Mouse (Mus musculus): ENCODE data around the gene Rdh16f1. TPM values are rescaled to one million over a fixed set of nuclear protein-coding genes. Genes with fewer than 3 reads are reported as not detected.

Gene Rdh16f1
- polyA plus RNA-seq, 1 experiment from 2014 or later, result 0.25 TPM

DNA sequence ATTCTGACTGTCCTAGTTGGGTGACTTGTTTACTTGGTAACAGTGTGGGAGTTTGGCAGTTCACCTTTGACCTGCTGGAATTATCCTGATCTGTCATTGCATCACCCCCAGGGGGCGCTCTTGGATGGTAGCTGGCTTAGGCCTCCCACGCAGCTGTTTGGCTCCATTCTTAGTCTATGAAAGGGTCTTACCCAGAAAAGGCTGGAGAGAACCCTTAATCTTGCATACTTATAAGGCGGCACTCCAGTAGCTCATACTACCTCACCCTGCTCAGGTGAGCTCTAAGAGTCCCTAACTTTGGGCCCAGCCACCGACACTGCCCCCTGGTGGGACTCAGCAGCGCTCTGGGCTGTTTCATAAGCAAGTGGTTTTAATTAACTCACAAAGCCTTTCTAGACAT lies 14.9 kb upstream of the Rdh16f1 start:
- no peak for ATAC-seq
- Histone ChIP-seq H3K9ac (ENCODE audit: low read depth, low read length) (no peak overlapping the region), H3K36me3 (ENCODE audit: control insufficient read depth, insufficient read depth, low read length) (peaks cover 38% of the 10 kb centered on the region), H3K4me2 (ENCODE audit: low read length) (no peak overlapping the region), H3K4me1 (ENCODE audit: control insufficient read depth, insufficient read depth, low read length) (peaks cover 10% of the 10 kb centered on the region), H3K4me3 (ENCODE audit: low read depth, low read length) (no peak overlapping the region), H3K27ac (ENCODE audit: low read length) (no peak overlapping the region), H3K9me3 (replicated peaks; ENCODE audit: control insufficient read depth, low read length, poor library complexity, severe bottlenecking) (no peaks in the 10 kb centered on the region), H3K27me3 (ENCODE audit: control insufficient read depth, insufficient read depth, low read depth, low read length) (no peaks in the 10 kb centered on the region)
- 75% methylated on average over 5 of the region's 5 CpGs for WGBS

DNA sequence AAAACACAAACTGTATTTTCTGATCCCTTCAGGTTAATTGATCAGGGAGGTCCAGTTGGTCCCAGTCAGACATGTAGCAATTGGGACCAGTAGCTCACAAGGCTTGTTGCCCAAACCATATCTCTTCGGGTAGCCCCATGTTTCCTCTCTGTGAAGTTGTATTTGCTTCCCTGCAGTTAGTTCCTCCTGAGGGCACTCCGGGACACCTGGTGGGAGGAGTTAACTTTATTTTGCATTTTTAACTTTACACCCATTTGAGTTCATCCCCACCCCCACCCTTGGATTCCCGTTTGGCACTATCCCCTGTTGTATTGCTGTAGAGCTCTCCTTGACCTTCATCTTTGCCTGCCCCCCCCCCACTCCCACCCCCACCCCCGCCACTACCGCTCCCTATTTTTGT lies 13.7 kb upstream of the Rdh16f1 start:
- Histone ChIP-seq H3K9ac (ENCODE audit: low read depth, low read length) (no peak overlapping the region), H3K27me3 (ENCODE audit: control insufficient read depth, insufficient read depth, low read depth, low read length) (no peaks in the 10 kb centered on the region), H3K4me3 (ENCODE audit: low read depth, low read length) (no peak overlapping the region), H3K4me2 (ENCODE audit: low read length) (no peak overlapping the region), H3K4me1 (ENCODE audit: control insufficient read depth, insufficient read depth, low read length) (peaks cover under 1% of the 10 kb centered on the region; the same call in 1 of the 2 replicates), H3K27ac (ENCODE audit: low read length) (no peak overlapping the region), H3K36me3 (ENCODE audit: control insufficient read depth, insufficient read depth, low read length) (peaks cover 38% of the 10 kb centered on the region), H3K9me3 (replicated peaks; ENCODE audit: control insufficient read depth, low read length, poor library complexity, severe bottlenecking) (no peaks in the 10 kb centered on the region)
- ATAC-seq, result no peak
- WGBS, result 83% methylated on average over 5 of the region's 5 CpGs

GRCm38 (mm10) chr10:127747254-127747653 lies 12.3 kb upstream of the Rdh16f1 start:
- H3K4me3 ChIP-seq (ENCODE audit: low read depth, low read length), result no peak overlapping the region
- no peak overlapping the region for H3K27ac ChIP-seq (ENCODE audit: low read length)
- peaks cover 30% of the 10 kb centered on the region for H3K36me3 ChIP-seq (ENCODE audit: control insufficient read depth, insufficient read depth, low read length)
- ATAC-seq, result no peak
- no peak overlapping the region for H3K9ac ChIP-seq (ENCODE audit: low read depth, low read length)
- 95% methylated on average over 8 of the region's 8 CpGs for WGBS
- H3K4me2 ChIP-seq (ENCODE audit: low read length), result no peak overlapping the region
- no peaks in the 10 kb centered on the region for H3K27me3 ChIP-seq (ENCODE audit: control insufficient read depth, insufficient read depth, low read depth, low read length)
- no peaks in the 10 kb centered on the region for H3K4me1 ChIP-seq (ENCODE audit: control insufficient read depth, insufficient read depth, low read length)
- no peaks in the 10 kb centered on the region for H3K9me3 ChIP-seq (replicated peaks; ENCODE audit: control insufficient read depth, low read length, poor library complexity, severe bottlenecking)

DNA sequence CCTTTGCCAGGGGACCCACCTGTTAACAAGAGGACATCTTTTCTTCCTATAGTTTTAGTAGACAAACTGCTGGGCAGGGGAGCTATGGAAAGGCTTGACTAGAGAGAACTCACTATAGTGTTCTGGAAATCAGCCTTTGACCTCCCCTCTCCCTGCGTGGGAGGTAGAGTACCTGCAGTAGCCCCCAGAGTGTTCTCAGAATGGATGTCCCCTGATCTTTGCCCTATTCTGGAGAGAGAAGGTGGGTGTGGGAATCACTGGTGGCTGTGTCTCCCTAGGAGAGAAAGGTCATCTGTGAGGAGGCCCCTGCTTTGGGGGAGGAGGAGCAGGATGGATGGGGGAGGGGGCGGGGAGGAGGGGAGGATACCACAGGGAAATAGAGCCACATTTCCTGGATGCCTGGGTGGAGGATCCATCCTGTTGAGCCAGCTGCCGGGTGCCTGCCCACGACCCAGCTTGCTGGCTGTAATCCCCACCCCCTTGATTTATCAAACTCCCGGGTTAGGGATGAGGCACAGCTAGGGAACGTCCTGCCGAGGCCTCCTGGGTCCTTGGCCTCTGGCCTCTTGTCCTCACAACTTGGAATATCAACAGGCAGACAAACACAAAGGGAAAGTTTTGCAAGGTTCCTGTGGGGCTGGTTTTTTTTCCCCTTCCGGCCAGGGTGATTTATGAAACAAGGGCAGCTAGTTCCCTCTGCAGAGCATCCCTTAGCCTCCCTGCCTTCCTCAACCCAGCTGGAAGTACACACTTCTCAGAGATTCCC lies 10.6 kb upstream of the Rdh16f1 start:
- Histone ChIP-seq H3K27me3 (ENCODE audit: control insufficient read depth, insufficient read depth, low read depth, low read length) (no peaks in the 10 kb centered on the region), H3K4me2 (ENCODE audit: low read length) (peak overlapping the region; percentile 29; the same call in 1 of the 2 replicates), H3K27ac (ENCODE audit: low read length) (no peak overlapping the region), H3K36me3 (ENCODE audit: control insufficient read depth, insufficient read depth, low read length) (peaks cover 13% of the 10 kb centered on the region), H3K9ac (ENCODE audit: low read depth, low read length) (0 out of 2 replicates have a peak overlapping the region, but pooled peaks have one; percentile 13), H3K4me3 (ENCODE audit: low read depth, low read length) (no peak overlapping the region), H3K9me3 (replicated peaks; ENCODE audit: control insufficient read depth, low read length, poor library complexity, severe bottlenecking) (no peaks in the 10 kb centered on the region), H3K4me1 (ENCODE audit: control insufficient read depth, insufficient read depth, low read length) (no peaks in the 10 kb centered on the region)
- ATAC-seq, result no peak
- 21% methylated on average over 8 of the region's 8 CpGs for WGBS

- H3K4me3 ChIP-seq (ENCODE audit: low read depth, low read length), result peak overlapping the region; percentile 11
- peaks cover 13% of the 10 kb centered on the region for H3K36me3 ChIP-seq (ENCODE audit: control insufficient read depth, insufficient read depth, low read length)
- H3K27me3 ChIP-seq (ENCODE audit: control insufficient read depth, insufficient read depth, low read depth, low read length), result no peaks in the 10 kb centered on the region
- H3K9me3 ChIP-seq (replicated peaks; ENCODE audit: control insufficient read depth, low read length, poor library complexity, severe bottlenecking), result no peaks in the 10 kb centered on the region
- no peak for ATAC-seq
- H3K27ac ChIP-seq (ENCODE audit: low read length), result no peak overlapping the region
- no peak overlapping the region for H3K9ac ChIP-seq (ENCODE audit: low read depth, low read length)
- no peaks in the 10 kb centered on the region for H3K4me1 ChIP-seq (ENCODE audit: control insufficient read depth, insufficient read depth, low read length)
- peak overlapping the region; percentile 29 for H3K4me2 ChIP-seq (ENCODE audit: low read length)
- WGBS, result 54% methylated on average over 24 of the region's 24 CpGs
Observed at GRCm38 (mm10) chr10:127750136-127750777, 9.3 kb upstream of the Rdh16f1 start.

DNA sequence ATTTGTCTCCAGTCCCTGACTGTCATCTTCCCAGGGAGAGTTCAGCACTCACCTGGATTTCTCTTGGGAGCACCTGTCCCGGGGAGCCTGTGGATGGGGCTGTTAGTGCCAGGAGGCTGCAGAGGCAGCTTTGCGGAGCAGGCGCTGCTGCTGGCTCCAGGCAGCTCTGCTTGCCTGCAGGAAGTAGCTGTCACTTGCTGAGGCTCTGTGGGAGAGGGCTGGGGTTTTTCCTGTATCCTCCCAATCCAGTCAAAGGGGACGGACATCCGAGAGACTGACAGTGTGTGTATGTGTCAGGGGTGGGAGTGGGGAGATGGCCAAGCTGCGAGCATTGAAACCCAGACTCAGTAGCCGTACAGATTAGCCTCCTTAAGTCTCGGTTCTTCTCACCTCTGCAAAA lies 8.0 kb upstream of the Rdh16f1 start, which contains the start of gene Gpr182:
Gene Gpr182 (minus strand): TSS at position 185 of the 400 bp plus-strand sequence.
- Histone ChIP-seq H3K9me3 (replicated peaks; ENCODE audit: control insufficient read depth, low read length, poor library complexity, severe bottlenecking) (no peaks in the 10 kb centered on the region), H3K27me3 (ENCODE audit: control insufficient read depth, insufficient read depth, low read depth, low read length) (no peaks in the 10 kb centered on the region), H3K4me3 (ENCODE audit: low read depth, low read length) (no peak within 1 kb of the TSS; the same call in 1 of the 2 replicates), H3K9ac (ENCODE audit: low read depth, low read length) (no peak within 1 kb of the TSS), H3K4me1 (ENCODE audit: control insufficient read depth, insufficient read depth, low read length) (no peaks in the 10 kb centered on the region), H3K4me2 (ENCODE audit: low read length) (peak within 1 kb of the TSS; percentile 29), H3K36me3 (ENCODE audit: control insufficient read depth, insufficient read depth, low read length) (peaks cover 13% of the 10 kb centered on the region), H3K27ac (ENCODE audit: low read length) (no peak within 1 kb of the TSS)
- ATAC-seq, result no peak
- WGBS, result 65% methylated on average over 8 of the region's 8 CpGs

DNA sequence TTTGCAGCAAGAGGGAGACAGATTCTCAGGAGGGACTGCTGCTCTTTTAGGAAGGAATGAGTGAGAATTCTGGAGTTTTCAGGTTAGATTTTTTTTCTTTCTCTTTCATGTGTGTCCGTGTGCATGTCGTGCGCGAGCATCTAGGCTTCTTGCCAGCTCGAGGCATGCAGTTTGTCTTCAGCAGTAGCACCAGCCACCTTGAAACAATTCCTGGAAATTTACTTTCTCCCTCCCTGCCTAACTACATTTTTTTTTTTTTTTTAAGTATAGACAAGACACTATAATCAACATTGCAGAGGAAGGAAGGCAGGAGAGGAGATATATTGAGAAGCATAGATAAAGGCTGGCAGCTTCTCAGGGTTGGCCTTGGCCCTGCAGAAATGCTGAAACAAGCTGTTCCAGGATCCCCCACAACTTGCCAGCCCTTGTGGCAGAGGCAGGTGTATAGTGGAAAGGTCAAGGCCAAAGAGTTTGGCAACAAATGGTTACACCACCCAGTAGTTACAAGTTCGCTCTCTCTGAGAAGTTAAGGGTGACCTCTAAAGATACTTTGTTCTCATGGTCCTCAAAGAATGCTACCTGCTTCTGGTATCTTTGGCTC lies 4.9 kb upstream of the Rdh16f1 start:
- WGBS, result 88% methylated on average over 6 of the region's 6 CpGs
- no peak overlapping the region for H3K9ac ChIP-seq (ENCODE audit: low read depth, low read length)

GRCm38 (mm10) chr10:127755246-127755645 lies 4.3 kb upstream of the Rdh16f1 start:
- WGBS, result 79% methylated on average over 3 of the region's 3 CpGs
- no peak for ATAC-seq
- Histone ChIP-seq H3K27ac (ENCODE audit: low read length) (no peak overlapping the region), H3K4me1 (ENCODE audit: control insufficient read depth, insufficient read depth, low read length) (no peaks in the 10 kb centered on the region), H3K36me3 (ENCODE audit: control insufficient read depth, insufficient read depth, low read length) (no peaks in the 10 kb centered on the region), H3K4me2 (ENCODE audit: low read length) (no peak overlapping the region), H3K9me3 (replicated peaks; ENCODE audit: control insufficient read depth, low read length, poor library complexity, severe bottlenecking) (no peaks in the 10 kb centered on the region), H3K27me3 (ENCODE audit: control insufficient read depth, insufficient read depth, low read depth, low read length) (no peaks in the 10 kb centered on the region), H3K4me3 (ENCODE audit: low read depth, low read length) (no peak overlapping the region), H3K9ac (ENCODE audit: low read depth, low read length) (no peak overlapping the region)

More for the DNA sequence above, 4.9 kb upstream of the Rdh16f1 start:
- Histone ChIP-seq H3K4me2 (ENCODE audit: low read length) (no peak overlapping the region), H3K9me3 (replicated peaks; ENCODE audit: control insufficient read depth, low read length, poor library complexity, severe bottlenecking) (no peaks in the 10 kb centered on the region), H3K27ac (ENCODE audit: low read length) (no peak overlapping the region), H3K27me3 (ENCODE audit: control insufficient read depth, insufficient read depth, low read depth, low read length) (no peaks in the 10 kb centered on the region), H3K4me1 (ENCODE audit: control insufficient read depth, insufficient read depth, low read length) (no peaks in the 10 kb centered on the region), H3K4me3 (ENCODE audit: low read depth, low read length) (no peak overlapping the region), H3K36me3 (ENCODE audit: control insufficient read depth, insufficient read depth, low read length) (no peaks in the 10 kb centered on the region)
- ATAC-seq, result no peak
